Mouse (Mus musculus) liver, adult 2 months (tissue): Measurements from ENCODE around the gene Olfr145. TPM values are rescaled to one million over a fixed set of nuclear protein-coding genes. Genes with fewer than 3 reads are reported as not detected.

Experiments used
- DNase-seq: peaks from one replicate; pipeline ENCODE4 v3.0.0-alpha.2; 2011; ENCODE audit warnings: low read depth, low spot score; ENCODE audit errors: extremely low read depth
- H3K27ac ChIP-seq: fragments of 200-500 bp; replicated peaks from 2 replicates; pipeline ENCODE4 v1.5.1; 2012; ENCODE audit warnings: low read depth, mild to moderate bottlenecking, control low read depth, inconsistent platforms, low read length; ENCODE audit not compliant: insufficient read depth
- H3K27me3 ChIP-seq: fragments of 200-500 bp; 2 replicates; pipeline ENCODE4 v1.6.1; 2012; ENCODE audit warnings: mild to moderate bottlenecking, moderate library complexity, low read length, inconsistent platforms; ENCODE audit not compliant: control insufficient read depth, insufficient read depth
- H3K36me3 ChIP-seq: fragments of 200-500 bp; 2 replicates; pipeline ENCODE4 v1.6.1; 2012; ENCODE audit warnings: low read length, inconsistent platforms; ENCODE audit not compliant: control insufficient read depth, insufficient read depth
- H3K4me1 ChIP-seq: fragments of 200-500 bp; 2 replicates; pipeline ENCODE4 v1.6.1; 2011; ENCODE audit warnings: low read length; ENCODE audit not compliant: control insufficient read depth, insufficient read depth
- H3K4me3 ChIP-seq: fragments of 200-500 bp; 2 replicates; pipeline ENCODE4 v1.5.1; 2011; ENCODE audit warnings: low read depth, mild to moderate bottlenecking, control low read depth, low read length, moderate library complexity; ENCODE audit not compliant: insufficient read depth
- H3K79me2 ChIP-seq: fragments of 200-500 bp; 2 replicates; pipeline ENCODE4 v1.6.1; 2012; ENCODE audit warnings: inconsistent platforms, mild to moderate bottlenecking, low read length, moderate library complexity; ENCODE audit not compliant: control insufficient read depth, insufficient read depth
- H3K9ac ChIP-seq: fragments of 200-500 bp; 2 replicates; pipeline ENCODE4 v1.6.1; 2012; ENCODE audit warnings: low read depth, mild to moderate bottlenecking, control low read depth, inconsistent platforms, low read length
- CTCF ChIP-seq: fragments of 200-500 bp; IDR thresholded peaks from 2 replicates; pipeline ENCODE4 v1.5.1; 2011; ENCODE audit warnings: low read depth, low read length, control low read depth
- POLR2A ChIP-seq: fragments of 200-500 bp; IDR thresholded peaks from 2 replicates; pipeline ENCODE4 v1.6.1; 2011; ENCODE audit warnings: low read length, control low read depth; ENCODE audit not compliant: insufficient read depth; ENCODE audit errors: extremely low read depth
- WGBS: fragments of 180-500 bp; shearing (Covaris S2); methylation state at CpG from one replicate; pipeline ENCODE4 v1.1.7; 2018; 5-methylcytosine and 5-hydroxymethylcytosine counted together
- polyA plus RNA-seq: library from polyadenylated mRNA; depleted of rRNA; stranded (reverse); fragments of >200 nt; gene quantifications from 2 replicates; pipeline ENCODE4 v1.2.3, GENCODE M21; 2012; rRNA removed
- total RNA-seq: library from RNA; depleted of rRNA; stranded (reverse); fragments of >200 nt; gene quantifications from 2 replicates; pipeline ENCODE4 v1.2.3, GENCODE M21; 2014; rRNA removed

The Olfr145 gene
- total and polyA plus RNA-seq, 2 experiments, result not detected

DNA sequence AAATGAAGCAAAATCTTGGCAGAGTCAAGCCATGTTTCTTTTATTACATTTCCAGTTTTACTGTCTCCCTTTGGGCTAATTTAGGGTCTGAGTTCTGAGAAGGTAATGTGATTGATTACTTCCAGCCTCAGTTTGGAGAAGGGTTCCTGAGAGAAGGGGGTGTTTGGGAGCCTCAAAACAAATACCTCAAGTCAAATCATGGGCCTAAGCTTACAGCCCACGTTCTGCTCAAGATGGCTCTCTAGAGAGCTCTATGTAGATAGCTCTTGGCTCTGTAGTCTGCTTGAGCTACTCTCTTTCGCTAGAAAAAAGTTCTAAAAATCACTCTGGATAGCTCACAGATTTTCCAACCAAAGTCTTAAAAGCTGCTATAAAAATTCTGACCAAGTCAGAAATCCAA, 28.9 kb downstream of the Olfr145 start:
- no peaks in the 10 kb centered on the region for H3K27me3 ChIP-seq
- H3K79me2 ChIP-seq, result no peaks in the 10 kb centered on the region
- TF ChIP-seq CTCF (no peak), POLR2A (no peak)
- WGBS, result 61% methylated on average over 2 of the region's 2 CpGs
- no peak overlapping the region for H3K9ac ChIP-seq
- H3K36me3 ChIP-seq, result no peaks in the 10 kb centered on the region
- H3K4me3 ChIP-seq, result no peak overlapping the region
- no peak overlapping the region for H3K27ac ChIP-seq
- DNase-seq, result no peak
- H3K4me1 ChIP-seq, result no peaks in the 10 kb centered on the region

DNA sequence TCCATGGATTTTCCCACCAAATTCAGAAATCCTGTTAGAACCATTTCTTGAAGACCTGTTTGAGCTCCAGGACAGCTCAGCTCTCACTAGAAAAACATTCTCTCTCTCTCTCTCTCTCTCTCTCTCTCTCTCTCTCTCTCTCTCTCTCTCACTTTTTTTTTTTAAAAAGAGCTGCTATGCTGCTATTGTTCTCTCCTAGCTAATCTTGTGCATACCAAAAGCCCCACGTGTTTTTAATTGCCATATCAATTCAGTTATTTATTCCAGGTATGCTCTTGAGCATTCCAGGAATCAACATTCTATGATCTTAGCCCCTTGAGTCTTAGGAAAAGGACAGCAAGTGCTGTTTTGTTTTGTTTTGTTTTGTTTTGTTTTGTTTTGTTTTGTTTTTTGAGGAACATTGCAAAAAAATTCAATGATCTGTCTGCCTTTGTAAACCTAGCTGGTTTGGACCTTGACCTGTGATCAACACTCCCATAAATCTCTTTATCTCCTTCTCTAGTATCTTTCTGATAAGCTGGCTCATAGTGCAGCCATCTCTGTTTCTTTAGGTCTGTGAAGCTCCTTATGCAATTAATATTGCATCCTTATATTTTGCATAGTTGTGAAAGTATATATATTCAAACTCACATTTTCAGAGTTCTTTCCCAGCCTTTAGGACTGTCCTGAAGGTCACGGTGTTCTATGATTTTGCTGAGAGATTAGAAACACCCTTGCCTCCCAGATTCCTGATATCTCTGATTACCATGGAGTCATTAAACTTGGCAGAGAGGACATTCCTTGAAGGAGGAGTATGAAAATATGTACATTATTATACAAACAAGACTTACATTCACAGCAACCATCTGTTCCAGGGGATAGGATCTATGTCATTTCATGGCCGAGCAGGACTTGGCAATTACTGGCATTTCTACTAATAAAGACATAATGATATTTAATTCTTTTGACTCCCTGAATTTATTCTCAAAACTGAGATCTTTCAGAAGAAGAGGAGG, 29.8 kb downstream of the Olfr145 start:
- DNase-seq, result no peak
- H3K4me1 ChIP-seq, result no peaks in the 10 kb centered on the region
- no peaks in the 10 kb centered on the region for H3K27me3 ChIP-seq
- 72% methylated on average over 3 of the region's 3 CpGs for WGBS
- no peak for TF ChIP-seq CTCF
- TF ChIP-seq POLR2A, result no peak
- H3K4me3 ChIP-seq, result no peak overlapping the region
- H3K27ac ChIP-seq, result no peak overlapping the region
- no peaks in the 10 kb centered on the region for H3K36me3 ChIP-seq
- H3K9ac ChIP-seq, result no peak overlapping the region
- H3K79me2 ChIP-seq, result no peaks in the 10 kb centered on the region

DNA sequence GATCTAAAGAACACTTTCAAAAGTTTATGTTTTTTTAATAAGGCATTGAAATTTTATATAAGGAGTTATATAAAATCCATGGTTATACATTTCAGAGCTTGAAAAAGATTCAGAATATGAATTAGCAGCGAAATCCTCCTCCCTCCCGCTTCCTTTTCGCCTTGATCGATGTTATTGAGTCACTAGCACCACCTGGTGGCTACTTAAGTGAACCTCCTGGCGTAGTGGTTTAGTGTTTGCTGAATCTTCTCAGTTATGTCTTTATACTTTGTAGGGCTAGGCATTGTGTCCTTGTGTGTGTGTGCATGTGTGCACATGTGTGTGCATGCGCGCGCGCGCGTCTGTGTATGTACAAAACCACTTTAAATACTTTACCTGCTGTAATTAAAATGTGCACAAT, 36.0 kb downstream of the Olfr145 start:
- no peaks in the 10 kb centered on the region for H3K4me1 ChIP-seq
- H3K9ac ChIP-seq, result no peak overlapping the region
- no peak overlapping the region for H3K27ac ChIP-seq
- no peaks in the 10 kb centered on the region for H3K36me3 ChIP-seq
- TF ChIP-seq CTCF (peak; percentile 54; the same call in 1 of the 2 replicates), POLR2A (no peak)
- peak; percentile 59 for DNase-seq
- no peak overlapping the region for H3K4me3 ChIP-seq
- no peaks in the 10 kb centered on the region for H3K79me2 ChIP-seq
- 3% methylated on average over 11 of the region's 11 CpGs for WGBS
- H3K27me3 ChIP-seq, result no peaks in the 10 kb centered on the region

DNA sequence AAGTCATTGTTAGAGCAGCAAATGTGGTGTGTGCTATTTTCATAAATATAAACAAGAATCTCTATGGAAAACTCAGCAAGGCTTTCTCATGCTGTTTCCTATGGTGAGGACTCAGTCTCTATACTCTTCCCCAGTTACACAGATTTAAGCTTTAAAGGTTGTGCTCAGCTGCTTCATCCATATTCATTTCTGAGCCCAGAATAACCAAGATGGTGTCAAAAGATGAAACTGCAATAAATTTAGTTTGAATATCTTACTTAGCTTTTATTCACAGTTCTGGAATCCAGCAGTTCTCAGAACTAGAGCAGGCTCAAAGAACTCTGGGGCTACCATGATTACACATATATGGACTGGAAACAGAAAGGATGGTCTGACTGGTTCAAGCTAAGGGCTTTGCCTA, 37.6 kb downstream of the Olfr145 start:
- DNase-seq, result no peak
- Histone ChIP-seq H3K36me3 (no peaks in the 10 kb centered on the region), H3K4me1 (no peaks in the 10 kb centered on the region), H3K79me2 (no peaks in the 10 kb centered on the region), H3K9ac (no peak overlapping the region), H3K4me3 (no peak overlapping the region), H3K27ac (no peak overlapping the region), H3K27me3 (no peaks in the 10 kb centered on the region)
- TF ChIP-seq CTCF, result no peak
- no peak for TF ChIP-seq POLR2A

DNA sequence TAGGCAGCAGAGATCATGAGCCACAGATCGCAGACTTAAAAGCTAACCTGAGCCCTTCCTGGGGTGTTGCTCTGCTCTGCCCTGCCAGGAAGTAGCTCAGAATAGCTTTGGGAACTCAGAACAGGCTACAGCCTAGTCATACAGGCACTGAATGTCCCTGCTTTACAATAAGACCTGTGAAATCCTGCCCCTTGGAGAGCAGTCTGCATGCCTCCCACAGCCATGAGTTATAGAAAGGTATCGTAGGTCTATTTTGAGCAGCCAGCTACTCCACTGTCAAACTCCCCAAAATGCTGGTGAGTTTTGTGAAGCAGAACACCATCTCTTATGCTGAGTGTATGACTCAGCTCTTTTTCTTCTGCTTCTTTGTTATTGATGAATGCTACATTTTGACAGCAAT, 44.6 kb downstream of the Olfr145 start:
- no peaks in the 10 kb centered on the region for H3K27me3 ChIP-seq
- H3K27ac ChIP-seq, result no peak overlapping the region
- no peak overlapping the region for H3K9ac ChIP-seq
- H3K4me3 ChIP-seq, result no peak overlapping the region
- WGBS, result 93% methylated on average over 2 of the region's 2 CpGs
- no peaks in the 10 kb centered on the region for H3K79me2 ChIP-seq
- no peak for DNase-seq
- TF ChIP-seq CTCF (no peak), POLR2A (no peak)
- no peaks in the 10 kb centered on the region for H3K36me3 ChIP-seq
- no peaks in the 10 kb centered on the region for H3K4me1 ChIP-seq

Other genes with a start within 250 kb of the Olfr145 start
- gene Tbrg1, start 239.4 kb upstream of the Olfr145 start, total RNA-seq, result 35.0 and 35.8 TPM in 2 replicates
- gene Tbrg1, start 239.4 kb upstream of the Olfr145 start, polyA plus RNA-seq, result 19.2 and 23.8 TPM in 2 replicates
- gene Panx3, start 227.5 kb upstream of the Olfr145 start, total RNA-seq, result not detected in 2 replicates
- not detected in 2 replicates for gene Panx3, start 227.5 kb upstream of the Olfr145 start, polyA plus RNA-seq
- not detected in 2 replicates for gene Olfr160, start 180.5 kb upstream of the Olfr145 start, total RNA-seq
- not detected in 2 replicates for gene Olfr160, start 180.5 kb upstream of the Olfr145 start, polyA plus RNA-seq
- not detected in 2 replicates for gene Olfr874, start 151.6 kb upstream of the Olfr145 start, total RNA-seq
- not detected in 2 replicates for gene Olfr874, start 151.6 kb upstream of the Olfr145 start, polyA plus RNA-seq
- not detected in 2 replicates for gene Olfr875, start 124.9 kb upstream of the Olfr145 start, total RNA-seq
- gene Olfr875, start 124.9 kb upstream of the Olfr145 start, polyA plus RNA-seq, result not detected in 2 replicates
- not detected in 2 replicates for gene Olfr876, start 93.7 kb upstream of the Olfr145 start, total RNA-seq
- not detected in 2 replicates for gene Olfr876, start 93.7 kb upstream of the Olfr145 start, polyA plus RNA-seq
- not detected in 2 replicates for gene Olfr877, start 42.5 kb upstream of the Olfr145 start, total RNA-seq
- gene Olfr877, start 42.5 kb upstream of the Olfr145 start, polyA plus RNA-seq, result not detected in 2 replicates
- gene Olfr878, start 21.1 kb downstream of the Olfr145 start, total RNA-seq, result not detected in 2 replicates
- not detected in 2 replicates for gene Olfr878, start 21.1 kb downstream of the Olfr145 start, polyA plus RNA-seq
- gene Olfr881, start 95.1 kb downstream of the Olfr145 start, total RNA-seq, result not detected in 2 replicates
- gene Olfr881, start 95.1 kb downstream of the Olfr145 start, polyA plus RNA-seq, result not detected in 2 replicates
- gene Olfr883, start 129.1 kb downstream of the Olfr145 start, total RNA-seq, result not detected in 2 replicates
- gene Olfr883, start 129.1 kb downstream of the Olfr145 start, polyA plus RNA-seq, result not detected in 2 replicates
- gene Olfr884, start 149.8 kb downstream of the Olfr145 start, total RNA-seq, result not detected in 2 replicates
- not detected in 2 replicates for gene Olfr884, start 149.8 kb downstream of the Olfr145 start, polyA plus RNA-seq
- gene Olfr885, start 164.6 kb downstream of the Olfr145 start, total RNA-seq, result not detected in 2 replicates
- gene Olfr885, start 164.6 kb downstream of the Olfr145 start, polyA plus RNA-seq, result not detected in 2 replicates
- not detected in 2 replicates for gene Olfr887, start 187.3 kb downstream of the Olfr145 start, total RNA-seq
- not detected in 2 replicates for gene Olfr887, start 187.3 kb downstream of the Olfr145 start, polyA plus RNA-seq
- gene Olfr888, start 211.4 kb downstream of the Olfr145 start, total RNA-seq, result not detected in 2 replicates
- not detected in 2 replicates for gene Olfr888, start 211.4 kb downstream of the Olfr145 start, polyA plus RNA-seq
- gene Olfr889, start 218.5 kb downstream of the Olfr145 start, total RNA-seq, result not detected in 2 replicates
- gene Olfr889, start 218.5 kb downstream of the Olfr145 start, polyA plus RNA-seq, result not detected in 2 replicates
- not detected in 2 replicates for gene Olfr890, start 245.8 kb downstream of the Olfr145 start, total RNA-seq
- gene Olfr890, start 245.8 kb downstream of the Olfr145 start, polyA plus RNA-seq, result not detected in 2 replicates